Mouse (Mus musculus) kidney, embryonic 15.5 days (tissue): ENCODE data around the gene Susd3. TPM values are rescaled to one million over a fixed set of nuclear protein-coding genes. Genes with fewer than 3 reads are reported as not detected.

Source experiments
- ATAC-seq: fragments of 200-750 bp; cut with Nextera tagmentation; replicated peaks from 2 replicates; pipeline ENCODE4 v1.8.0; 2017; ENCODE audit warnings: moderate TSS enrichment; ENCODE audit not compliant: low FRiP score
- H3K27ac ChIP-seq: fragments of 300-500 bp; sonication (generic); 2 replicates; pipeline ENCODE4 v1.5.1; 2015; ENCODE audit warnings: mild to moderate bottlenecking, inconsistent platforms
- H3K27me3 ChIP-seq: fragments of 300-500 bp; sonication (generic); 2 replicates; pipeline ENCODE4 v1.6.1; 2015; ENCODE audit warnings: inconsistent platforms
- H3K36me3 ChIP-seq: fragments of 300-500 bp; sonication (generic); 2 replicates; pipeline ENCODE4 v1.6.1; 2015; ENCODE audit warnings: inconsistent platforms
- H3K4me1 ChIP-seq: fragments of 300-500 bp; sonication (generic); 2 replicates; pipeline ENCODE4 v1.6.1; 2015; ENCODE audit warnings: inconsistent platforms
- H3K4me2 ChIP-seq: fragments of 300-500 bp; sonication (generic); 2 replicates; pipeline ENCODE4 v1.6.1; 2015; ENCODE audit warnings: moderate library complexity, mild to moderate bottlenecking, inconsistent platforms
- H3K4me3 ChIP-seq: fragments of 300-500 bp; sonication (generic); replicated peaks from 2 replicates; pipeline ENCODE4 v1.5.1; 2015; ENCODE audit warnings: mild to moderate bottlenecking, inconsistent platforms
- H3K9ac ChIP-seq: fragments of 300-500 bp; sonication (generic); 2 replicates; pipeline ENCODE4 v1.6.1; 2015; ENCODE audit warnings: mild to moderate bottlenecking, inconsistent platforms
- H3K9me3 ChIP-seq: fragments of 300-500 bp; sonication (generic); replicated peaks from 2 replicates; pipeline ENCODE4 v1.6.1; 2016; ENCODE audit warnings: inconsistent platforms
- WGBS: fragments of 180-500 bp; shearing (Covaris S2); methylation state at CpG from one replicate; pipeline ENCODE4 v1.1.7; 2015; ENCODE audit warnings: mixed read lengths; 5-methylcytosine and 5-hydroxymethylcytosine counted together
- polyA plus RNA-seq: library from polyadenylated mRNA; unstranded; fragments of >200 nt; fragmentation: Nextera tagmentation; extraction: Ambion mirVana; gene quantifications from 2 replicates; pipeline ENCODE4 v1.2.1, GENCODE M21; 2015

The Susd3 gene
- polyA plus RNA-seq, 1 experiment from 2014 or later, result 22.7 TPM

DNA sequence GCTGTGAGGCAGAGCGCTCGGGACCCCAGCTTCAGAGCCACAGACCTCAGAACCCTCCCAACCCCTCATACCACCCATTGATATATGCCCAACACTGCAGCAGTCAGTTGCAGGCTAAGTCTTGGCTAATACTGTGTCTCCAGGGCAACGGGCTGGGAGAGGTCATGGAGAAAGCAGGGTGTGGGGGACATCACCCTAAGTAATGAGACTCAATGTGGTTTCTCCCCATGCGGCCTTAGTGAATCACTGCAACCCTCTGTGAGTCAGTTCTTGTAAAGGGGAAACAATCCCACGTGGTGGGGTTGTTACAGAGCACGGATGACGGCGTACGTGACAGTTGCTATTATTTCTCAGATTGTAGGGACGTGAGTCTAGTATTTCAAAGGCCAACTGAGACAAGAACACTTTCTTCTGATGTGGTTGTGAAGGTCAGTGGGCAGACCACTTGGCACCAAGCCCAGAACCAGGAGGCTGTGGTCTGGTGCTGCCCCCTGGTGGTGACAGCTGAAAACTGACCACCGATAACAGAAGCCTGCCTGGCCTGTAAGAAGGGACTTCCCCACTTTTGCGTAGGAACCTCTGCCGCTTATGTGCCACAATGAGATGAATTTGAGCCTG lies 43.0 kb downstream of the Susd3 start:
- no peak overlapping the region for H3K4me3 ChIP-seq
- H3K9ac ChIP-seq, result no peak overlapping the region
- no peaks in the 10 kb centered on the region for H3K9me3 ChIP-seq
- H3K4me1 ChIP-seq, result peaks cover 4% of the 10 kb centered on the region; the same call in 1 of the 2 replicates
- H3K27ac ChIP-seq, result no peak overlapping the region
- peak; percentile 37; the same call in 1 of the 2 replicates for ATAC-seq
- peaks cover 11% of the 10 kb centered on the region for H3K36me3 ChIP-seq
- no peaks in the 10 kb centered on the region for H3K27me3 ChIP-seq
- 43% methylated on average over 13 of the region's 13 CpGs for WGBS
- no peak overlapping the region for H3K4me2 ChIP-seq

DNA sequence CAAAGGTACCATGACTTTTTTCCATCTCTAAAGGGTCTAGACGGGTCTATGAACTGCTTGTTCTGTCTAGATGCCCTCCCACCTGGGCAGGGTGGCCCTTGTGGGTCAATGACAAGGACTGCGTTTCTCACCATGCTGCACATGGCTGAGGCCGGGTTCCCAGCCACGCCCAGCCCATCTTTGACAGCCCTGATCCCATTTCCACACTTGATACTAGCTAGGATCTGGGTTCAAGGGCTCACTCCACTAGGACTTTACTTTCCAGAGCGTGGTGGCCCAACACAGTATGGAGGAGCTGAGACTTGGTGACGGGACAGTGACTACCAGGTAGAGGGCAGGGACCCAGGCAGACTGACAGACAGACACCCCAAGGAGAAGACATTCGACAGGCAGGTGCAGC lies 46.0 kb downstream of the Susd3 start:
- no peak for ATAC-seq
- Histone ChIP-seq H3K9ac (no peak overlapping the region), H3K4me3 (no peak overlapping the region), H3K4me2 (no peak overlapping the region), H3K36me3 (peaks cover 8% of the 10 kb centered on the region), H3K4me1 (peaks cover 4% of the 10 kb centered on the region; the same call in 1 of the 2 replicates), H3K9me3 (no peaks in the 10 kb centered on the region), H3K27me3 (no peaks in the 10 kb centered on the region), H3K27ac (no peak overlapping the region)
- 89% methylated on average over 7 of the region's 7 CpGs for WGBS

DNA sequence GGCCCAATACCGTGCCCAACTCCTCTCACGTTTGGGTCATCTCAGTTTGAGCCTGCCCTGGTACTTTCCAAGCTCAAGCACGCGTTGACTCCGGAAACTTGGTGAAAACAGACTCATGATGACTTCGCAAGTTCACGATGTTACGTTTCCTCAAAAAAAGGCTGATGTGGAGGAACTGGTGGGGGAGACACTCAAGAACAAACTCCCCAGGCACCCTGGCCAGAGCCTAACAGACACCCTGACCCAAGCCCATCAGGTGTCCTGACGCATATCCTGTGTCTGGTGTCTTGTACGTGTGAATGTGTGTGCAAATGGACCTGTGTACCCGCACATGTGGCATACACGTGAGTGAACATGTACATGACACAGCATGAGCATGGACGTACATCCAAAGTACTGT lies 47.8 kb downstream of the Susd3 start:
- Histone ChIP-seq H3K36me3 (peaks cover 10% of the 10 kb centered on the region), H3K27ac (no peak overlapping the region), H3K4me1 (peaks cover 10% of the 10 kb centered on the region; the same call in 1 of the 2 replicates), H3K4me2 (no peak overlapping the region), H3K27me3 (no peaks in the 10 kb centered on the region), H3K9ac (no peak overlapping the region), H3K9me3 (no peaks in the 10 kb centered on the region), H3K4me3 (no peak overlapping the region)
- no peak for ATAC-seq
- WGBS, result 91% methylated on average over 13 of the region's 13 CpGs

DNA sequence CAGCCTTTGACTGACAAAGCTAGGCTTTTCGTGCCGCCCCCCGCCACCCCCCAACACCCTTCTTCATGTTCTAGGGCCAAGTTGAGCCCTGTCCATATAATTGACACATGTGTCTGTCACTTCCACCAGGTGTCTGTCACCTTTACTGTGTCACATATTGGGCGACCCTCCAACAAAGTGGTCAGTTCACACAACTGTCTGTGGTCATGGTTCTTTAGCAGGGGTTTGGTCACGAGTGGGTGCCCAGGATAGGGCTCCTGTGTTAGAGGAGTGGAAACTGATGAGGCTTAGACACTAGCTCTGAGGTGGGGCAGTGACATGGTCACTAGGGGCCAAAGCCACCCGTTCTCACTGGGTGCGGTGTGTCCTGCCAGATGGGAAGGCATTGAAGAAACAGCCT lies 48.6 kb downstream of the Susd3 start:
- Histone ChIP-seq H3K4me1 (peaks cover 10% of the 10 kb centered on the region; the same call in 1 of the 2 replicates), H3K36me3 (peaks cover 18% of the 10 kb centered on the region), H3K4me2 (no peak overlapping the region), H3K27ac (no peak overlapping the region), H3K4me3 (no peak overlapping the region), H3K9ac (no peak overlapping the region), H3K9me3 (no peaks in the 10 kb centered on the region), H3K27me3 (no peaks in the 10 kb centered on the region)
- WGBS, result 90% methylated on average over 7 of the region's 7 CpGs
- no peak for ATAC-seq

DNA sequence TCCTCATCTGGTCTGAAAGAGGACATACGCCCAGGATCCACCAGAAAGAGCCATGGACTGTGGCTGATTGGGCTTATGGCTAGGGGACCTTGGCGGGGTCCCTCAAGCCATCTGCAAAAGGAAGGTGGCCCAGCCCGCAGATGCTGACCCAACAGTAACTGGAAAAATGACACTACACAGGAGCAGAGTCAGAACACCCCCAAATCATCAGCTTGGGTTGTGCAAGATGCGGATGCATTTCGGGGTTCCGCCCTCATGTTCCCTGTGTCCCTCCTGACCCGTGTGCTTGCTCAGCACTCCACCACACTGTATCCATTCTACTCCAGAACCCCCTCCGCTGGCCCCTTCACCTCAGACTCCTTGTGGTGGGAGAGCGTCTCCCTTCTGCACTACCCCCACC lies 49.8 kb downstream of the Susd3 start:
- Histone ChIP-seq H3K36me3 (peaks cover 20% of the 10 kb centered on the region), H3K4me2 (no peak overlapping the region), H3K27ac (no peak overlapping the region), H3K4me1 (peaks cover 10% of the 10 kb centered on the region; the same call in 1 of the 2 replicates), H3K9ac (no peak overlapping the region), H3K27me3 (no peaks in the 10 kb centered on the region), H3K9me3 (no peaks in the 10 kb centered on the region), H3K4me3 (no peak overlapping the region)
- 94% methylated on average over 9 of the region's 9 CpGs for WGBS
- no peak for ATAC-seq

DNA sequence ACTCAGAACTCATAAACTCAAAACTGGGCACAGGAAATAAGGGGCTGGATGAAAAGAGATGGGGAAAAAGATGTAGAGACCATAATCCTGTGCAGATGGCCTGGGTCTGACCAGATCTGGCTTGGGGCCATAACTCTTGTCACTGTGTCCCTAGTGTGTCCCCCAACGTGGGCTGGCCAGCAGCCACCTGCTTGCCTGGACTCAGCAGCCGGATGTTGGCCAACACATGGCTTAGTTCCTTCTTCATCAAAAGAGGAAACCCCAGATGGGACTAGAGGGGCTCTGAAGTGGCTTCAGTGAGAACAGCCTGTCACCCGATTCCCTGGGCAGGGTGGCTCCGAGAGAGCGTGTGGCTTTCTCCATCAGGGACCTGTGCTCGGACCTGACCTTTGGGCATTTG lies 51.7 kb downstream of the Susd3 start:
- no peak overlapping the region for H3K9ac ChIP-seq
- H3K36me3 ChIP-seq, result peaks cover 16% of the 10 kb centered on the region
- WGBS, result 70% methylated on average over 6 of the region's 6 CpGs
- H3K27me3 ChIP-seq, result no peaks in the 10 kb centered on the region
- H3K4me1 ChIP-seq, result peaks cover 24% of the 10 kb centered on the region
- H3K4me2 ChIP-seq, result no peak overlapping the region
- H3K27ac ChIP-seq, result no peak overlapping the region
- ATAC-seq, result no peak
- H3K4me3 ChIP-seq, result no peak overlapping the region
- no peaks in the 10 kb centered on the region for H3K9me3 ChIP-seq

DNA sequence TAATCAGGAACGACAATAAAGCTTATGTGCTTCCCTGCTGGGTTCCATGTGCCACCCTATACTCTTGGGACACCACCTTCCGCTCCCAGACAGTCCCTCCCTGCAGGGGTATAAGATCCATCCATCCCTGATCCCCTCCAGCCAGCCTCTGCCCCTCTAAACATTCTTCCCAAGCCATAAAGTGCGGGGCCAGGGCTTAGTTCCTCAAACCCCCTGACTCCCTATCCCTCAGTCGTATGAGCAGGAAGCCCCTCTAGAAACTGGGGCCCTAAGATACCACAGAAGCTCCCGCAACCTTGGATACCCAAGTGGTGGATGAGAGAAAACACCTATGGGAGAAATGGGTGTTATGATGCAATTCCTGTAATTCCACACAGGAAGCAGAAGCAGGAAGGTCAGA lies 52.3 kb downstream of the Susd3 start:
- Histone ChIP-seq H3K4me1 (peaks cover 29% of the 10 kb centered on the region), H3K27me3 (no peaks in the 10 kb centered on the region), H3K27ac (no peak overlapping the region), H3K9me3 (no peaks in the 10 kb centered on the region), H3K4me2 (no peak overlapping the region), H3K36me3 (peaks cover 16% of the 10 kb centered on the region), H3K9ac (no peak overlapping the region), H3K4me3 (no peak overlapping the region)
- WGBS, result 86% methylated on average over 5 of the region's 5 CpGs
- no peak for ATAC-seq

DNA sequence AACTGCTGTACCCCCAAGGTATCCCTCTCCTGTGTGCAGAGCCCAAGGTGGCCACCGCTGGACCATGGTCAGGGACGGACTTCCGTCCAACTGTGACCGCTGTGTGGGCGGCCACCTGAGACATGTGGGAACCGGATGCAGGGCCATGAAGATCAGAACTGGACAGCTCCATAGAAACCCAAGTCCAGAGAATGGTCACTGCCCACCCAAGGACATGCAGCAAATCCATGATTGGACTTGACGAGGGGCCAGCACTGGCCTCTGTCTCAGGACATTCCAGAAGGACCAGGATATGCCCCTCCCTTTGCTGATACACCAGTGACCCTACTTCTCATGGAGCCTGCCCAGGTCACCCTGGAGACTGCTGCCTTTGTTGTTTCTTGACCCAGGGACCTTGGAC lies 52.9 kb downstream of the Susd3 start:
- Histone ChIP-seq H3K4me2 (no peak overlapping the region), H3K36me3 (peaks cover 16% of the 10 kb centered on the region), H3K9me3 (no peaks in the 10 kb centered on the region), H3K27me3 (no peaks in the 10 kb centered on the region), H3K9ac (no peak overlapping the region), H3K4me3 (no peak overlapping the region), H3K4me1 (peaks cover 35% of the 10 kb centered on the region), H3K27ac (no peak overlapping the region)
- ATAC-seq, result no peak
- 47% methylated on average over 7 of the region's 7 CpGs for WGBS

DNA sequence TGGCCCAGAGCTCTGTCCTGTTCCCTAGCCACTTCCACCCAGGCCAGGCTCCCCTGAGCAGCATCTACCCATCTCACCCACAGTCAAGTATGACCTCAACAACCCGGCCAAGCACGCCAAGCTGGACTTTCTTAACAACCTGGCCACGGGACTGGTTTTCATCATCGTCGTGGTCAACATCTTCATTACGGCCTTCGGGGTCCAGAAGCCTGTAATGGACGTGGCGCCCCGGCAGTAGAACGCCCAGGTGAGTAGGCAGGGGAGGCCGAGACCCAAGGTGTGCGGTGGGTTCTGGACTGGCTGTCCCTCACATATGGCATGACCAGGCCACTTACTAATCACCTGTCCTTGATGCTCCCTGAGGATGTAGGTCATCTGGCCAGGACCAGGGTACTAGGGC lies 53.7 kb downstream of the Susd3 start:
- WGBS, result 95% methylated on average over 13 of the region's 13 CpGs
- H3K36me3 ChIP-seq, result peaks cover 16% of the 10 kb centered on the region

DNA sequence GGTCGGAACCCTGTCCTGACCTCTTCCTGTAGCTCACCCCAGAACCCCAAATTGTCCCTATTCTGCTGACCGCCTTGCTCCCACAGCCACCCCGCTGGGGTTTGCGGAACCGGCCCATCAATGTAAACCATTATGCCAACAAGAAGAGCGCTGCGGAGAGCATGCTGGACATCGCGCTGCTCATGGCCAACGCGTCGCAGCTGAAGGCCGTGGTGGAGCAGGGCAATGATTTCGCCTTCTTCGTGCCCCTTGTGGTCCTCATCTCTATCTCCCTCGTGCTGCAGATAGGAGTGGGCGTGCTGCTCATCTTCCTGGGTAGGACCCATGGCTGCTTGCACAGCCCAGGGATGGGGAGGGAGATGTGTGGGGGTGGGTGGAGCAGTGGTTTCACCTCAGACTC lies 54.9 kb downstream of the Susd3 start:
- WGBS, result 95% methylated on average over 17 of the region's 17 CpGs
- Histone ChIP-seq H3K4me3 (no peak overlapping the region), H3K27me3 (no peaks in the 10 kb centered on the region), H3K9ac (no peak overlapping the region), H3K4me2 (no peak overlapping the region), H3K27ac (no peak overlapping the region), H3K4me1 (peaks cover 55% of the 10 kb centered on the region), H3K36me3 (peaks cover 16% of the 10 kb centered on the region), H3K9me3 (no peaks in the 10 kb centered on the region)
- ATAC-seq, result no peak

More for the DNA sequence above, 53.7 kb downstream of the Susd3 start:
- Histone ChIP-seq H3K27me3 (no peaks in the 10 kb centered on the region), H3K9me3 (no peaks in the 10 kb centered on the region), H3K4me2 (no peak overlapping the region), H3K27ac (no peak overlapping the region), H3K4me1 (peaks cover 43% of the 10 kb centered on the region), H3K9ac (no peak overlapping the region), H3K4me3 (no peak overlapping the region)
- no peak for ATAC-seq

DNA sequence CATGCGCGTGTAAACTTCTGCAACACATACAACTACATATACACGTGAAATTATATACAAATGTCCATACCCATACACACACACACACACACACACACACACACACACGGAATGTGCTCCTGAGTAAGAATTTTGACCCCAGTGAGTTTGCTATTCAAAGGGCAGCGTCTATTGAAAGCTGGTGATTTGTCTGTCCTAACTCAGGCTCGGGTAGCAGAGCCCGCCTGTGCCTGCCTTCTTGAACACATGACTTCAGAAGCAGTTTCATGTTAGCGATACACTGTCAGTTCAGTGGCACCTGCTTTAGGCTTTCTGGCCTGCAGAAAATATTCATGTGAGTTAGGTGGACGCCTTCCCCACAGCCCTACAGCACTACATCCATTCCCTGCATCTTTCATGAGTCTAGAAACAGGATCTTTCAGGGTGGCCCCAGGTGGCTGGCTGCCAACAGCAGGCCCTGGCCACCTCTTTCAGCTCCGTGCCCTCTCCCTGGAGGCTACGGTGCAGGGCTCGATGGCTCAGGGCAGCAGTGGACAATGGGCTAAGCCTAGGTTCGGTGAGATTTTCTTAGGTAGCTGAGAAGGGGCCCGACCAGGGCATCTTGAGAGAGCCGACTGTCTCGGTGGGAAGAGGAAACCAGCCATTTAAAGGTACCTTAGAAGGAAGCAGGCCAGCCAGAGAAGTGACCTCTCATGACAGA lies 56.2 kb downstream of the Susd3 start:
- whole genome bisulfite sequencing, result 68% methylated on average over 16 of the region's 16 CpGs
- ATAC-seq, result no peak
- H3K4me1 ChIP-seq, result peaks cover 63% of the 10 kb centered on the region
- H3K4me3 ChIP-seq, result no peak overlapping the region
- no peak overlapping the region for H3K4me2 ChIP-seq
- no peaks in the 10 kb centered on the region for H3K27me3 ChIP-seq
- H3K9me3 ChIP-seq, result no peaks in the 10 kb centered on the region
- peaks cover 16% of the 10 kb centered on the region for H3K36me3 ChIP-seq
- H3K27ac ChIP-seq, result 0 out of 2 replicates have a peak overlapping the region, but pooled peaks have one; percentile 25
- no peak overlapping the region for H3K9ac ChIP-seq

DNA sequence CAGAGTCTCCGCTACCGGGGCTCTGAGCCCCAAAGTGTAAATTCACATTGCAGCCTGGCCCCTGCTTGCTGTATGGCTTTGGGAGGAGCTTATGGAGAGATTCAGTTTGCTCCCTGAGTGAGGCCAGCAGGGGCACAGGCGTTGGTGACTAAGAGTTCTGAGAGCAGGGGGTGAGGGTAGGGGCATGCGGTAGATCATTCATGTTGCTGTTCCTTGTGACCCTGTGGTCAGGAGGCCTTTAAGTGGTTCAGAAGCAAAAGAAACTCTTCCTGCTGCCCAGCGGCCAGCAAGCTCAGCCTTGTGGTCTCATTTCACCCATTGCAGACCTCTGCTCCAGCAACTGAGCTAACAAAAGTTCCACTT lies 56.9 kb downstream of the Susd3 start:
- peak overlapping the region; percentile 86 for H3K27ac ChIP-seq
- WGBS, result 43% methylated on average over 5 of the region's 5 CpGs
- peaks cover 69% of the 10 kb centered on the region for H3K4me1 ChIP-seq
- H3K27me3 ChIP-seq, result no peaks in the 10 kb centered on the region
- H3K4me3 ChIP-seq, result no peak overlapping the region
- ATAC-seq, result no peak
- no peak overlapping the region for H3K4me2 ChIP-seq
- H3K9ac ChIP-seq, result no peak overlapping the region
- H3K9me3 ChIP-seq, result no peaks in the 10 kb centered on the region
- H3K36me3 ChIP-seq, result peaks cover 16% of the 10 kb centered on the region
